Mouse (Mus musculus): Measurements from ENCODE around the gene Yars2.
"Not testable (repeated sequence)": the region's sequence is repeated elsewhere in the genome, so short reads cannot be mapped to it uniquely, and the experiment has no call there.

DNA sequence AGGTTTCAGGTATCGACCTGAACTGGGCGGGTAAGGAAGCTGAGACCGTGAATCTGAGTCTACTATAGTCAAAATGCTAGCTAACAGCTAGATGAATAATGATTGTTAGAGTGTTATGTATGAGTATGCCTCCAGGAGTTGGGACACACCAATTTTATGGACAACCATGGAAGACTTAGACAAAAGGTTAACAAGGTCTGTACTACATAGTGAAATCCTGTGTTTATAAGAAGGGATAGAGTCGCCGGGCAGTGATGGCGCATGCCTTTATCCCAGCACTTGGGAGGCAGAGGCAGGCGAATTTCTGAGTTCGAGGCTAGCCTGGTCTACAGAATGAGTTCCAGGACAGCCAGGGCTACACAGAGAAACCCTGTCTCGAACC is 56.3 kb downstream of the Yars2 start:
- TF ChIP-seq GATA1 (IDR thresholded peaks at IDR 0.05; ENCODE audit: borderline replicate concordance, low read length); FLI1 (IDR thresholded peaks at IDR 0.05; ENCODE audit: low read length): not testable (repeated sequence)

Measured in megakaryocyte, embryonic 14.5 days (primary cell).